Mouse (Mus musculus) olfactory bulb, adult 2 months (tissue): Measurements from ENCODE around the gene Ksr2. TPM values are rescaled to one million over a fixed set of nuclear protein-coding genes. Genes with fewer than 3 reads are reported as not detected.

Experiments
- H3K27ac ChIP-seq: fragments of 200-500 bp; 2 replicates; pipeline ENCODE4 v1.5.1; 2012; ENCODE audit warnings: low read depth, low read length; ENCODE audit not compliant: insufficient read depth
- H3K4me1 ChIP-seq: fragments of 200-500 bp; 2 replicates; pipeline ENCODE4 v1.6.1; 2012; ENCODE audit warnings: low read length; ENCODE audit not compliant: control insufficient read depth, insufficient read depth
- H3K4me3 ChIP-seq: fragments of 200-500 bp; 2 replicates; pipeline ENCODE4 v1.5.1; 2012; ENCODE audit warnings: mild to moderate bottlenecking, low read depth, low read length, moderate library complexity; ENCODE audit not compliant: insufficient read depth
- CTCF ChIP-seq: fragments of 200-500 bp; IDR thresholded peaks from 2 replicates; pipeline ENCODE4 v1.5.1; 2012; ENCODE audit warnings: low read depth, mild to moderate bottlenecking, low read length, moderate library complexity; ENCODE audit not compliant: insufficient read depth
- POLR2A ChIP-seq: fragments of 200-500 bp; IDR thresholded peaks from 2 replicates; pipeline ENCODE4 v1.6.1; 2012; ENCODE audit warnings: mild to moderate bottlenecking, low read depth, low read length, moderate library complexity; ENCODE audit not compliant: insufficient read depth
- WGBS: fragments of 180-500 bp; shearing (Covaris S2); methylation state at CpG from one replicate; pipeline ENCODE4 v1.1.7; 2018; 5-methylcytosine and 5-hydroxymethylcytosine counted together
- polyA plus RNA-seq: library from polyadenylated mRNA; stranded (reverse); fragments of >200 nt; gene quantifications from 2 replicates; pipeline ENCODE4 v1.2.4, GENCODE M21; 2012; ENCODE audit warnings: low replicate concordance; ENCODE audit not compliant: missing spikeins, insufficient read depth, insufficient read length

The Ksr2 gene
- polyA plus RNA-seq, 1 experiment: not detected

DNA sequence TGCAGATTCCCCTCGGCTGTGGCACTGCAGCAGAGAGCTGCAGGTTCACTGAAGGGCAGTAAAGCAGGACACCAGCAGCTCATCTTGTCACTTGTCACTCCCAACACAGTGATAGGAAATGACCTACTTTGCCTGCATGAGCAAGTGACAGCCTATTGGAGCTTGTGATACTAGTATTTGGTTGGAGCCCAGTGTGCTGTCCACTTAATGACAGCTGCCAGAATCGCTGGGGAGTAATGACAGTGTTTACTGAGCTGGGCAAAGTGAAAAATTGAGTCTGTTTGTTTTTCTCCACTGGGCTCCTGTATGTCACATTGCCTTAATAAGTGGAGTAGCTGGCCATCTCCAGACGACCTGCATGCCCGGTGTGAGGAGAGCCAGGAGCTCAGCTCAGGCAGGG is 33.6 kb upstream of the Ksr2 start:
- TF ChIP-seq CTCF: no peak
- no peak for TF ChIP-seq POLR2A
- WGBS: 56% methylated on average over 4 of the region's 4 CpGs

DNA sequence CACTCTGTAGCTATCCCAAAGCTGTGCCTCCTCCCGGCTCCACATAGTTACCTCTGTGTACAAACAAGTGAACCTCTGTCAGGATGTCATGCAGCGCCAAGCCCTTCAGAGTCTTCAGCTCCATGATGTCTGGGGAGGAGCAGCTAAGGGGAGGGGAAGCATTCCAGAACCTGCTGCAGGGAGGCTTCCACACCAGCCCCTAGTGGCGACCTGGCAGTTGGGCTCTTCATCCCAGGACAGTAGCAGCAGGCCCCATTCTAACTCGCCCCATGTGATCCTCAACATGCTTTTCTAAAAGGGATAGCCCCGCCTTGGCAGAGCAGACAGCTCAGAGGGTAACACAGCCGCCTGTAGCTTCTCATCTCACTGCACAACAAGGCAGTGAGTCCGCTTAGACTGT is 32.0 kb upstream of the Ksr2 start:
- no peak for TF ChIP-seq CTCF
- TF ChIP-seq POLR2A: no peak
- no peak overlapping the region for H3K27ac ChIP-seq
- H3K4me1 ChIP-seq: peaks cover 12% of the 10 kb centered on the region; the same call in 1 of the 2 replicates
- 87% methylated on average over 7 of the region's 7 CpGs for WGBS
- no peak overlapping the region for H3K4me3 ChIP-seq

More for the DNA sequence above, 33.6 kb upstream of the Ksr2 start:
- Histone ChIP-seq H3K4me1 (peaks cover 24% of the 10 kb centered on the region), H3K27ac (no peak overlapping the region), H3K4me3 (no peak overlapping the region)

DNA sequence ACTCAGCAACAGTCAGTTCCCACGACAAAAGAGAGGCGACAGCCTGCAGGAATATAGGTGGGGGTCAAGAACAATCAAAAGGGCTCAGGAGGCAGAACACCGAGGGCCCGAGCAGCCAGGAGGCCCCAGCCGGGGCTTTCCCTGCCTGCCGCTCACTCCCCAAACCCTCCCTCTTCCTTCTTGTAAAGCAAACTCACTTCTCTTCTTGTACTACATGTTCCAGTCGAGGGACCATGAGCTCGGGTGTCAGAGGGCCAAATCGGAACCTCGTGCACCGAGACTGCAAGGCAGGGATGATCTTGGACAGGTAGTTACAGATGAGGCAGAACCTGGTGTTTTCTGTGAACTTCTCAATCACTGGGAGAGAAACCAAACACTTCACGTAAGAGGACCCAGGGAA is 30.6 kb upstream of the Ksr2 start:
- H3K4me3 ChIP-seq: no peak overlapping the region
- H3K4me1 ChIP-seq: peaks cover 15% of the 10 kb centered on the region; the same call in 1 of the 2 replicates
- no peak overlapping the region for H3K27ac ChIP-seq
- WGBS: 76% methylated on average over 12 of the region's 12 CpGs
- TF ChIP-seq POLR2A: no peak
- TF ChIP-seq CTCF: no peak

DNA sequence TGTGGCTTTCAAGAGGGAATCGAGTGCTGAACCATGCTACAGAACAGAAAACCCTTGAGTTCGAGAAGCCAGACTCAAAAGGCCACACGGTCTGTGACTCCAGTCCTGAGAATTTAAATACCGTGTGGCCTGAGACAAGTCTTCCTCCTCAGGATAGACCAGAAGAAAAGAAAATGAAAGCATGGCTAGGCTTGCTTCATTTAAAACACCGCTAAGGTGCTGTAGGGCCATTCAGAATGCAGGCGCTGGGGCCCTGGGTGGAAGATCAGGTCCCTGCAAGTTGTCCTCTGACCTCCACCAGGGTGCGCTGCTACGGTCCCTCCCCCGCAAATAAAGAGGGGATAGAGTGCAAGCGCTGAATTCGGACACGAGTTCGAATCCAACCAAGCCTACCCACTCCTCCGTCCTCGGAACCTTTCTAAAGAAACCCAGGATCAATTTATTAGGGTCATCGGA is 25.5 kb upstream of the Ksr2 start:
- Histone ChIP-seq H3K4me1 (peaks cover 3% of the 10 kb centered on the region; the same call in 1 of the 2 replicates), H3K4me3 (peak overlapping the region; percentile 59), H3K27ac (no peak overlapping the region)
- 5% methylated on average over 16 of the region's 16 CpGs for WGBS
- TF ChIP-seq POLR2A (no peak), CTCF (no peak)

DNA sequence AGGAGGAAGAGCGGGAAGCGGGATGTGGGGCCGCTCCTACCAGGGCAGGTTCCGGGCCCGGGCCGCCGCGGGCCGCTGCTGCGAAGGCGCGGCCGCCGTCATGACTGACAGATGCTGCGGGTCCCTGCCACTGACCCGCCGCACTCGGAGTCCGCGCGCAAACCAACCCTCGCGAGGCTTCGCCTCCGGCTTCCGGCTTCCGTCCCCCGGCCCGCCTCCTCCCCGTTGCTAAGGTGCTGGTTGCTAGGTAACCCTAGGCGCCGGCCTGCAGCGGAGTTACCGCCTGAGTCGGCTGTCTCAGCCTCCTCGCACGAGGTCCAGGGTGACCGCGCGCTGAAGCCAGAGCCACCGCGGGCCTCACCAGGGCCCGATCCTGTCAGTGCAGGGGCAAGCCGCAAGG is 24.9 kb upstream of the Ksr2 start, which contains the start of gene Rfc5:
TSS of gene Rfc5 (minus strand) at position 171 of the 400 bp plus-strand sequence.
- under 1% methylated on average over 44 of the region's 44 CpGs for WGBS
- H3K27ac ChIP-seq: no peak within 1 kb of the TSS
- TF ChIP-seq POLR2A (peak; percentile 54), CTCF (no peak)
- peaks cover 3% of the 10 kb centered on the region; the same call in 1 of the 2 replicates for H3K4me1 ChIP-seq
- peak within 1 kb of the TSS; percentile 59 for H3K4me3 ChIP-seq

DNA sequence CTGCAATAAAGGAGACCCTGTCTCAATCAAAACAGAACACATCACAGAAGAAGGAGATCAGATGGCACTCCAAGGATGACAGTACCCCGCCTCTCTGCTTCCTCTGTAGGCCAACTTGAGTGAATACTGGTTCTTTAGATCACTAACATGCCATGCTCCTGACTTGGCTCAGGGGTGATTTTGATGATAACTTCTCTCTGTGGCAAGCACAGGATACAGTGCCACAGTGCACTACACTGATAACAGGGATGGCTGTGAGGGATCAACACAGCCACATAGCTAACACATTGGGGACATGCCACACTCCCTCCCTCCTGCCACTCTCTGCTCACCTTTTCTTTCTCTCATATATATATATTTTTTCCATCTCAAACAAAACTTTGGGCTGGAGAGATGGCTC is 22.9 kb upstream of the Ksr2 start:
- 97% methylated on average over 1 of the region's 1 CpGs for WGBS

DNA sequence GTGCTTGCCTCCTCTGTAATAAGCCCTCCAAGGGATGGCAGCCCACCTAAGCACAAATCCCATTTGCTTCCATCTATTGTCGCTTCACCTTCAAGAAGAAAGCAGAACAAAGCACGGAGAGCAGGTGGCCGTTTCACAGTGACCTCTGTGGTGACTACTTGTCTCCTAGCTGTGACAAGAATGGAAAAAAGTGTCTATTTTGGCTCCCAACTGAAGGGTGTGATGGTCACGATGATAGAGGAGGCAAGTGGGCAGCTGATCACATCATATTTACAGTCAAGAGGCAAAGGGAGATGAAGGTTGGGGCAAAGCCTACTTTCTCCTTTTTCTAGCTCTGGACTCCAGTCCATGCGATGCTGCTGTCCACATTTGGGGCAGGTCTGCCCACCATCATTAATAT is 18.0 kb upstream of the Ksr2 start:
- no peak overlapping the region for H3K4me3 ChIP-seq
- H3K4me1 ChIP-seq: no peaks in the 10 kb centered on the region
- WGBS: 95% methylated on average over 5 of the region's 5 CpGs
- H3K27ac ChIP-seq: no peak overlapping the region
- TF ChIP-seq CTCF: no peak

More for the DNA sequence above, 22.9 kb upstream of the Ksr2 start:
- TF ChIP-seq POLR2A (no peak), CTCF (no peak)
- Histone ChIP-seq H3K4me1 (peaks cover 3% of the 10 kb centered on the region; the same call in 1 of the 2 replicates), H3K4me3 (no peak overlapping the region), H3K27ac (no peak overlapping the region)

DNA sequence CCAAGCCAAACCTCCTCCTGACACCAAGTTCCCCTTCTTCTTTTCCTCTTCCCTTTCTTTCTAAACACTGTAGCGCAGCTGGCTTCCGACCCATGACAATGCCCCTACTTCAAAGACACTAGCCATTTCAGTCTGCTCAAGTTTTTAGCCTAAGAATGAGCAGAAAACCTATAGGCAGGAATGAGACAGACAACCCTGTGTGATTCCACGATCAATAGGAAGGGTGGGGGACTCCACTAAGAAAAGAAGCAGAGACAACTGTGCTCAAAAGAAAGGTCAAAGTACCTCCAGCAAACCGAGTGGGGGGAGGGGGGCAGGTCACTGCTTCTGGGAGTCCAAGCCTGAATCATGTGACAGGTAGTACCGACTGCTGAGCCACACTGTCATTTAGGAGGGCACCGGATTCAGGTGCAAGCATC is 17.2 kb upstream of the Ksr2 start:
- TF ChIP-seq CTCF (no peak), POLR2A (no peak)
- WGBS: 69% methylated on average over 6 of the region's 6 CpGs
- no peak overlapping the region for H3K4me3 ChIP-seq
- H3K27ac ChIP-seq: no peak overlapping the region
- H3K4me1 ChIP-seq: no peaks in the 10 kb centered on the region

DNA sequence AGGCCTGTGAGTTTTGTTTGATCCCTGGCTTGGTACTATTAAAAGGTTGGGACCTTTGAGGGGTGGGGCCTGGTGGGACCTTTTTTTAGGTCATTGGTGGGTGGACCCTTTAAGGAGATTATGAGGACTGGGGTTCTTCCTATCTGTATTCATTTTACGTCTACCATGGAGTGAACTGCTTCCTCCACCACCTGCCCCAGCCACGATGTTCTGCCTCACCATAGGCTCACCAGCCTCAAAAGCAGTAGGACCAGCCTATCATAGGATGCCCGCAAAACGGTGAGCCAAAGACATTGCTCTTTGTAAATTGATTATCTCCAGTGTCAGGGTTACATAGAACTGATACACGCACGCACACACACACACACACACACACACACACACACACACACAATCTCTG is 16.4 kb upstream of the Ksr2 start:
- H3K4me3 ChIP-seq: no peak overlapping the region
- no peak for TF ChIP-seq CTCF
- no peak for TF ChIP-seq POLR2A
- H3K27ac ChIP-seq: no peak overlapping the region
- 73% methylated on average over 6 of the region's 6 CpGs for WGBS
- no peaks in the 10 kb centered on the region for H3K4me1 ChIP-seq

DNA sequence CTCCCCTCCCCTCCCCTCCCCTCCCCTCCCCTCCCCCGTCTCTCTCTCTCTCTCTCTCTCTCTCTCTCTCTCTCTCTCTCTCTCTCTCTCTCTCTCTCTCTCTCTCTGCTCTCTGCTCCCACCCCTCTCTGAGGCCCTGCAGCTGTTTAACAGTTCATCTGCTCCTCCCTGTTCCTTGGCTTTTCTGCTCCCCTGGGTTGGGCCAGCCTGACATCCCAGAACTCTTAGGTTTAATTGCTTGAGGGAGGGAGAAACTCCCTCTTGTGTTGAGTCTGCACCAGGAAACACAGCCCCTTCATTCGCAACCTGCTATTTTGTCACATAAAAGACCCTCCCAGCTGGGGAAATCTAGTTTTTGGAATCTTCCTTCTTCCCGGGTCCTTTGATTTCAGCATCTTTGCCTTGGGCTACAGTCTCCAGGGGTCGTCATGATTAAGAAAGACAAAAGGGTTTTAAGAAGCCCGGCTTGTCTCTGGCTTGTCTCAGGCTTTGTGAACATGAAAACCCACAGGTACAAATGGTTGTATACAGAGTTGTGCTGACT is 15.7 kb upstream of the Ksr2 start:
- H3K27ac ChIP-seq: no peak overlapping the region
- no peaks in the 10 kb centered on the region for H3K4me1 ChIP-seq
- H3K4me3 ChIP-seq: no peak overlapping the region
- TF ChIP-seq CTCF (no peak), POLR2A (no peak)
- 16% methylated on average over 4 of the region's 5 CpGs for WGBS
